Mouse (Mus musculus) CH12.LX (cell line): ENCODE measurements around the gene Arhgef7. TPM values are rescaled to one million over a fixed set of nuclear protein-coding genes. Genes with fewer than 3 reads are reported as not detected.

Experiments
- DNase-seq: peaks from one replicate; pipeline ENCODE4 v3.0.0-alpha.2; 2013; ENCODE audit errors: extremely low read depth
- H3K27ac ChIP-seq: 2 replicates; pipeline ENCODE4 v1.5.1; 2012; ENCODE audit warnings: low read depth, mild to moderate bottlenecking, control low read depth, moderate library complexity; ENCODE audit not compliant: insufficient read depth
- H3K27me3 ChIP-seq: replicated peaks from 2 replicates; pipeline ENCODE3; 2012; ENCODE audit warnings: inconsistent platforms
- H3K36me3 ChIP-seq, 2 experiments: replicated peaks in 1 of 2; 2 replicates each; pipeline versions ENCODE3 to v1.6.1; 2012; ENCODE audit warnings: inconsistent platforms in 1 of 2, low read length in 1 of 2, mild to moderate bottlenecking in 1 of 2, mixed read lengths in 1 of 2, moderate library complexity in 1 of 2; ENCODE audit not compliant: control insufficient read depth in 1 of 2, insufficient read depth in 1 of 2
- H3K4me1 ChIP-seq, 2 experiments: 2 replicates each; pipeline ENCODE4 v1.6.1; 2012; ENCODE audit warnings: inconsistent platforms in 1 of 2, moderate library complexity in 1 of 2; ENCODE audit not compliant: insufficient read depth in 2 of 2, control insufficient read depth in 1 of 2
- H3K4me2 ChIP-seq: 2 replicates; pipeline ENCODE4 v1.6.1; 2012; ENCODE audit warnings: low read depth, mild to moderate bottlenecking, control low read depth; ENCODE audit not compliant: poor library complexity, insufficient read depth, severe bottlenecking
- H3K4me3 ChIP-seq, 3 experiments: fragments of 150-350 bp in 1 of 3; sonication (generic) in 1 of 3; replicated peaks in 1 of 3; 2 replicates each; pipeline versions ENCODE3 to v1.5.1; 2011 to 2012; ENCODE audit warnings: low read depth in 2 of 3, low read length in 2 of 3, mild to moderate bottlenecking in 2 of 3, moderate library complexity in 2 of 3, control low read depth in 1 of 3, improper control_type of control experiment in 1 of 3, inconsistent platforms in 1 of 3, mixed read lengths in 1 of 3; ENCODE audit not compliant: poor library complexity in 1 of 3
- H3K79me2 ChIP-seq: replicated peaks from 2 replicates; pipeline ENCODE4 v1.6.1; 2012; ENCODE audit warnings: mild to moderate bottlenecking, moderate library complexity; ENCODE audit not compliant: control insufficient read depth, poor library complexity, insufficient read depth, severe bottlenecking; ENCODE audit errors: extremely low read depth
- H3K9ac ChIP-seq: 2 replicates; pipeline ENCODE4 v1.6.1; 2012; ENCODE audit warnings: low read depth, mild to moderate bottlenecking, control low read depth, moderate library complexity; ENCODE audit not compliant: insufficient read depth
- H3K9me3 ChIP-seq: replicated peaks from 2 replicates; pipeline ENCODE3; 2012; ENCODE audit warnings: low read length, inconsistent platforms, mixed read lengths
- BHLHE40 ChIP-seq: IDR thresholded peaks from 2 replicates; pipeline ENCODE4 v1.6.1; 2011; ENCODE audit warnings: mild to moderate bottlenecking, low read depth, low read length, improper control_type of control experiment
- CHD1 ChIP-seq: IDR thresholded peaks from 2 replicates; pipeline ENCODE4 v1.6.1; 2012; ENCODE audit warnings: low read depth, low read length, improper control_type of control experiment, inconsistent platforms
- CHD2 ChIP-seq: IDR thresholded peaks from 2 replicates; pipeline ENCODE4 v1.6.1; 2011; ENCODE audit warnings: low read length, improper control_type of control experiment
- ELF1 ChIP-seq: IDR thresholded peaks from 2 replicates; pipeline ENCODE4 v1.6.1; 2014; ENCODE audit warnings: low read depth, mild to moderate bottlenecking, inconsistent platforms, low read length, improper control_type of control experiment
- ETS1 ChIP-seq: conservative IDR thresholded peaks from 2 replicates; pipeline ENCODE4 v1.6.1; 2012; ENCODE audit warnings: low read depth, mild to moderate bottlenecking, inconsistent platforms, low read length, improper control_type of control experiment, moderate library complexity
- JUND ChIP-seq: conservative IDR thresholded peaks from 2 replicates; pipeline ENCODE4 v1.6.1; 2011; ENCODE audit warnings: low read depth, low read length, improper control_type of control experiment
- KAT2A ChIP-seq: IDR thresholded peaks from 2 replicates; pipeline ENCODE4 v1.6.1; 2012; ENCODE audit warnings: low read length, improper control_type of control experiment, inconsistent platforms; ENCODE audit not compliant: insufficient replicate concordance
- MAFK ChIP-seq: IDR thresholded peaks from 2 replicates; pipeline ENCODE4 v1.6.1; 2011; ENCODE audit warnings: low read length, improper control_type of control experiment; ENCODE audit not compliant: insufficient replicate concordance
- MAX ChIP-seq: IDR thresholded peaks from 2 replicates; pipeline ENCODE4 v1.6.1; 2011; ENCODE audit warnings: low read length, improper control_type of control experiment
- MAZ ChIP-seq: IDR thresholded peaks from 2 replicates; pipeline ENCODE4 v1.6.1; 2012; ENCODE audit warnings: low read depth, mild to moderate bottlenecking, inconsistent platforms, low read length, improper control_type of control experiment, moderate library complexity
- MEF2A ChIP-seq: IDR thresholded peaks from 2 replicates; pipeline ENCODE4 v1.6.1; 2014; ENCODE audit warnings: low read depth, mild to moderate bottlenecking, inconsistent platforms, low read length, improper control_type of control experiment, borderline replicate concordance
- MYC ChIP-seq: IDR thresholded peaks from 2 replicates; pipeline ENCODE4 v1.6.1; 2011; ENCODE audit warnings: low read depth, mild to moderate bottlenecking, improper control_type of control experiment, low read length
- PAX5 ChIP-seq: IDR thresholded peaks from 2 replicates; pipeline ENCODE4 v1.6.1; 2012; ENCODE audit warnings: low read length, inconsistent platforms, mixed read lengths
- POLR2A ChIP-seq: IDR thresholded peaks from 2 replicates; pipeline ENCODE4 v1.6.1; 2011; ENCODE audit warnings: low read depth, mild to moderate bottlenecking, improper control_type of control experiment, low read length
- RAD21 ChIP-seq: IDR thresholded peaks from 2 replicates; pipeline ENCODE4 v1.6.1; 2011; ENCODE audit warnings: low read depth, mild to moderate bottlenecking, low read length, improper control_type of control experiment, moderate library complexity
- RCOR1 ChIP-seq: conservative IDR thresholded peaks from 2 replicates; pipeline ENCODE4 v1.6.1; 2012; ENCODE audit warnings: low read depth, mild to moderate bottlenecking, inconsistent platforms, low read length, improper control_type of control experiment
- SMC3 ChIP-seq: IDR thresholded peaks from 2 replicates; pipeline ENCODE4 v1.6.1; 2011; ENCODE audit warnings: low read depth, low read length, improper control_type of control experiment
- TCF12 ChIP-seq: IDR thresholded peaks from 2 replicates; pipeline ENCODE4 v1.6.1; 2014; ENCODE audit warnings: low read depth, mild to moderate bottlenecking, inconsistent platforms, low read length, improper control_type of control experiment
- UBTF ChIP-seq: IDR thresholded peaks from 2 replicates; pipeline ENCODE4 v1.6.1; 2012; ENCODE audit warnings: low read depth, mild to moderate bottlenecking, inconsistent platforms, low read length, improper control_type of control experiment, moderate library complexity
- USF2 ChIP-seq: conservative IDR thresholded peaks from 2 replicates; pipeline ENCODE4 v1.6.1; 2011; ENCODE audit warnings: low read depth, low read length, improper control_type of control experiment
- ZC3H11A ChIP-seq: IDR thresholded peaks from 2 replicates; pipeline ENCODE4 v1.6.1; 2012; ENCODE audit warnings: low read depth, mild to moderate bottlenecking, inconsistent platforms, low read length, improper control_type of control experiment
- ZKSCAN1 ChIP-seq: IDR thresholded peaks from 2 replicates; pipeline ENCODE4 v1.6.1; 2012; ENCODE audit warnings: low read depth, inconsistent platforms, low read length, improper control_type of control experiment, borderline replicate concordance
- ZMIZ1 ChIP-seq: IDR thresholded peaks from 2 replicates; pipeline ENCODE4 v1.6.1; 2012; ENCODE audit warnings: low read depth, mild to moderate bottlenecking, inconsistent platforms, low read length, improper control_type of control experiment
- dilution Hi-C: fragments of 300-500 bp; cut with MboI; formaldehyde crosslinking; loops from 2 replicates; pipeline ENCODE4 v1.14.3; 2020; ENCODE audit warnings: low sequenced_read_pairs; ENCODE audit not compliant: extremely low pct_unique_long_range_greater_than_20kb, extremely low pct_ligation_motif_present
- in situ Hi-C: fragments of 300-500 bp; cut with MboI; formaldehyde crosslinking; loops from 3 replicates; pipeline ENCODE4 v1.14.3; 2019; ENCODE audit warnings: low sequenced_read_pairs, low pct_ligation_motif_present, low pct_unique_long_range_greater_than_20kb, mixed read lengths
- polyA plus RNA-seq: library from polyadenylated mRNA; unstranded; fragments of >175 nt; gene quantifications from 2 replicates; pipeline ENCODE4 v1.2.1, GENCODE M21; 2012; ENCODE audit warnings: low read depth; ENCODE audit not compliant: insufficient read length
- total RNA-seq, 2 experiments: library from RNA; depleted of rRNA; stranded (reverse); fragments of 300-350 nt in 1 of 2; fragments of >200 nt in 1 of 2; gene quantifications; 2 replicates each; pipeline ENCODE4 v1.2.3; 2012 to 2014

Arhgef7 gene
- total RNA-seq (2012; rRNA removed): 17.0 and 18.6 TPM in 2 replicates
- total RNA-seq (2014; rRNA removed): 8.0 and 8.5 TPM in 2 replicates
- polyA plus RNA-seq: 23.9 and 28.7 TPM in 2 replicates

DNA sequence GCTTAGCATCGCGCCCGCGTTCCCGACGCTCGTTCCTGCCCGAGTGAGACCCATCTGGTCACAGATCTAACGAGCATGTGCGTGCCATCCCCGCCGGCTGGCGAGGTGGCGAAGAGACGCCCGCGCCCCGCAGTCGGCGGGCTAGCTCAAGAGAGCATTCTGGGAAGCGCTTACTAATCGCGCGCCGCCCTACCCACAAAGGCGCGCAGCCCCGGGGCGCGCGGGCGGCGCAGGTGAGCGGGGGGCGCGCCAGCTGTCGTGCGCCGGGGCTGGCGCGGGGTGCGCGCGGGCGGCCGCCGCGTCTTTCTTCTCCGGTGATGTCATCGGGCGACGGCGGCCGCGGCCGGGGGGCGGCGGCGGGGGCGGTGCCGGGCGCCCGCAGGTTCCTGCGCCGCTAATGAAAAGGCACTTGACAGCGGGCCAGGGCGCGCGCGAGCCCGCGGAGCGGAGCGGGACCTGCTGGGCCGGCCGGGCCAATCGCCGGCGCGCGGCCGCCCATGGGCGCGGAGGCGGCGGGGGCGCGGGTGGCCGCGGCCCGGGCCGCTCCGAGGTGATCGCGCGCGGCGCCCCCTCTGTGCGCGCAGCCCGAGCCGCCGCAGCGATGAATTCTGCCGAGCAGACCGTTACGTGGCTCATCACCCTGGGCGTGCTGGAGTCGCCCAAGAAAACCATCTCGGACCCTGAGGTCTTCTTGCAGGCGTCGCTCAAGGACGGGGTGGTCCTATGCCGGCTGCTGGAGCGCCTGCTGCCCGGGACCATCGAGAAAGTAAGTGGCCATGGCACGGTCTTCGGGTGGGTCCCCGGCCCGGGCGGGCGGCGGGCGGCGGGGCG, at the start of gene Arhgef7:
TSS of gene Arhgef7 (plus strand) at position 71 of the 831 bp plus-strand sequence.
- dilution Hi-C loops (no loop called here), in situ Hi-C loops (no loop called here)
- Histone ChIP-seq H3K79me2 (no peaks in the 10 kb centered on the region), H3K27ac (no peak within 1 kb of the TSS), H3K9me3 (peaks cover 13% of the 10 kb centered on the region), H3K4me3 (no peak within 1 kb of the TSS), H3K4me2 (no peak within 1 kb of the TSS), H3K9ac (no peak within 1 kb of the TSS), H3K36me3 (no peaks in the 10 kb centered on the region), H3K4me1 (no peaks in the 10 kb centered on the region)
- TF ChIP-seq POLR2A (no peak), MEF2A (no peak), JUND (no peak), UBTF (no peak), TCF12 (no peak), ETS1 (no peak)
- TF ChIP-seq, all 38 proteins: peak for 0
- peaks cover 48% of the 10 kb centered on the region for H3K27me3 ChIP-seq
- DNase-seq: no peak

DNA sequence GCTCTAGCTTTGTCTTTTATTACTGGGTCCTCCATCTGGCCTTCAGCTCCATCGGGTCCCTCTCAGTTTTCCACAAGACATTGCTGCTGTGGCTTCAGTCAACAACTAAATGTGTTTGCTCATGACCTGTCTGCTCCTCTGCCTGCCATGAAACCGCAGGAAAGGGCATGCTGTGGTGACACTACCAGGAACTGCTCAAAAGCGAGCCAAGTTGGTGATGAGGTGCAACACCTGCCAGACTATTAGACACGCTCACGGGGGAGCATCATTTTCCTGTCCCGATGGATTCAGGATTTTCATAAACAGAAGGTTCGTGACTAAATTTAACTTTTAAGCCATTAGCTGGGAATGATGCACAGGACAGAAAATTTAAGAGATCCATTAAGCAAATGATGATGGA, 43.0 kb upstream of the Arhgef7 start:
- Histone ChIP-seq H3K36me3 (no peaks in the 10 kb centered on the region), H3K4me3 (no peak overlapping the region), H3K4me1 (no peaks in the 10 kb centered on the region), H3K9ac (no peak overlapping the region), H3K9me3 (peaks cover 27% of the 10 kb centered on the region), H3K4me2 (no peak overlapping the region), H3K27ac (no peak overlapping the region), H3K79me2 (no peaks in the 10 kb centered on the region), H3K27me3 (peaks cover 74% of the 10 kb centered on the region)
- no peak for DNase-seq
- dilution Hi-C loops: no loop called here
- in situ Hi-C loops: no loop called here
- TF ChIP-seq MAFK: no peak
- TF ChIP-seq CHD1: no peak
- TF ChIP-seq KAT2A: no peak
- TF ChIP-seq ZC3H11A: no peak
- no peak for TF ChIP-seq RAD21
- no peak for TF ChIP-seq MEF2A
- TF ChIP-seq BHLHE40: no peak
- TF ChIP-seq PAX5: no peak
- TF ChIP-seq RCOR1: no peak
- no peak for TF ChIP-seq MAX
- no peak for TF ChIP-seq ZKSCAN1
- no peak for TF ChIP-seq ZMIZ1
- TF ChIP-seq MAZ: no peak
- no peak for TF ChIP-seq ELF1
- no peak for TF ChIP-seq SMC3
- TF ChIP-seq USF2: no peak
- TF ChIP-seq MYC: no peak
- TF ChIP-seq POLR2A: no peak
- no peak for TF ChIP-seq CHD2
